Mouse (Mus musculus) C2C12 (cell line): ENCODE results near the gene C1galt1. TPM values are rescaled to one million over a fixed set of nuclear protein-coding genes. Genes with fewer than 3 reads are reported as not detected.

ENCODE experiments used
- H3K27me3 ChIP-seq: one replicate; pipeline ENCODE4 v1.6.1; 2011; ENCODE audit not compliant: control insufficient read depth, insufficient read depth, insufficient read length
- H3K36me3 ChIP-seq: one replicate; pipeline ENCODE4 v1.6.1; 2011; ENCODE audit not compliant: control insufficient read depth, insufficient read depth
- H3K4me3 ChIP-seq: one replicate; pipeline ENCODE4 v1.5.1; 2011; ENCODE audit warnings: mild to moderate bottlenecking, control low read depth; ENCODE audit not compliant: poor library complexity, insufficient read depth, severe bottlenecking
- H3K79me2 ChIP-seq: one replicate; pipeline ENCODE4 v1.6.1; 2011; ENCODE audit not compliant: control insufficient read depth, insufficient read depth
- H3K79me3 ChIP-seq: one replicate; pipeline ENCODE4 v1.6.1; 2011; ENCODE audit warnings: low read depth, control low read depth
- H3ac ChIP-seq: one replicate; pipeline ENCODE3; 2011; ENCODE audit warnings: low read depth; ENCODE audit not compliant: control insufficient read depth, insufficient read length
- CEBPB ChIP-seq: IDR thresholded peaks from one replicate; pipeline ENCODE4 v1.6.1; 2011; ENCODE audit warnings: low read depth, mild to moderate bottlenecking, control low read depth, moderate library complexity
- CTCF ChIP-seq: IDR thresholded peaks from one replicate; pipeline ENCODE4 v1.5.1; 2011; ENCODE audit not compliant: control insufficient read depth, insufficient read depth, insufficient read length
- FOSL1 ChIP-seq: IDR thresholded peaks from one replicate; pipeline ENCODE4 v1.8.0; 2011; ENCODE audit warnings: mild to moderate bottlenecking, low read length; ENCODE audit not compliant: poor library complexity, insufficient read depth, severe bottlenecking
- MAX ChIP-seq: IDR thresholded peaks from one replicate; pipeline ENCODE4 v1.6.1; 2011; ENCODE audit warnings: mild to moderate bottlenecking, control low read depth
- MYOD1 ChIP-seq: IDR thresholded peaks from one replicate; pipeline ENCODE4 v1.6.1; 2011; ENCODE audit warnings: low read depth; ENCODE audit not compliant: control insufficient read depth, insufficient read length
- MYOG ChIP-seq: IDR thresholded peaks from one replicate; pipeline ENCODE4 v1.6.1; 2011; ENCODE audit not compliant: control insufficient read depth, insufficient read length; ENCODE audit errors: extremely low read depth
- USF1 ChIP-seq: IDR thresholded peaks from one replicate; pipeline ENCODE4 v1.6.1; 2011; ENCODE audit warnings: low read depth, mild to moderate bottlenecking, control low read depth, moderate library complexity
- polyA plus RNA-seq: library from polyadenylated mRNA; unstranded; fragments of >200 nt; fragmentation: generic; extraction: Trizol; gene quantifications from one replicate; pipeline ENCODE4 v1.2.1, GENCODE M21; 2012; ENCODE audit warnings: missing spikeins

The C1galt1 gene
- polyA plus RNA-seq, 1 experiment: 4.0 TPM

- H3K36me3 ChIP-seq: no peaks in the 10 kb centered on the region
- H3K79me3 ChIP-seq: peaks cover 25% of the 10 kb centered on the region
- TF ChIP-seq CEBPB (no peak), MAX (no peak), MYOG (no peak), FOSL1 (no peak), CTCF (no peak), USF1 (no peak), MYOD1 (no peak)
- H3K27me3 ChIP-seq: no peaks in the 10 kb centered on the region
- no peak overlapping the region for H3ac ChIP-seq
- no peak overlapping the region for H3K4me3 ChIP-seq
- peaks cover 65% of the 10 kb centered on the region for H3K79me2 ChIP-seq
Observed at GRCm38 (mm10) chr6:7846726-7847439, 2.2 kb downstream of the C1galt1 start.

DNA sequence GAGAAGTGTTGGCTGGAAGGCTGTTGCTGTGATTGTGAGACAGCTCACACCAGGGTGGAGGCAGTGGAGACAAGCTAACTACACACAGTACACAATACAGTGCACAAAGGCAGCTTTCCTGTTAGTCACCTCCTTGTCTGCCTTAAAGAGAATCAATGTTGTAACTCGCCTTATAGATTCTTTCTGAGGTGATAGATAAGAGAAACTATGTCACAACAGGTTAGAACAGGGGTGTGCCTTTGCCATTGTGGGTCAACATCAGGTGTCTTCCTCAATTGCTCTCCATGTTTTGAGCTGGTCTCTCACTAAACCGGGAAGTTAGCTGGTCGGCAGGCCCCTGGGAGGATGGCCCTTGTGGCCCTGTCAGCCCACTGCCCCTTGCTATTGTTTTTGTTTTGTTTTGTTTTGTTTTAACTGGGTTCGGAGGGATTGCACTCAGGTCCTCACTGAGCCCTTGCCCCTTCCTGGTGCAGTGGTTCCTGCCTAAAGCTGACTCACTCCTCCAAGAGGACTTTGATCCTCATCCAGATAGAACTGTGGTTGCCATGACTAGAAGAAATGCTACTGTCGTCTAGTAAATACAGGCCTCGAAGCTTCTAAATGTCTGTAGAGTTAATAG lies 3.4 kb downstream of the C1galt1 start:
- no peak overlapping the region for H3ac ChIP-seq
- no peak for TF ChIP-seq CEBPB
- H3K79me2 ChIP-seq: peaks cover 69% of the 10 kb centered on the region
- no peaks in the 10 kb centered on the region for H3K36me3 ChIP-seq
- no peaks in the 10 kb centered on the region for H3K27me3 ChIP-seq
- H3K4me3 ChIP-seq: no peak overlapping the region
- peaks cover 25% of the 10 kb centered on the region for H3K79me3 ChIP-seq

GRCm38 (mm10) chr6:7848714-7849113 lies 4.1 kb downstream of the C1galt1 start:
- no peaks in the 10 kb centered on the region for H3K36me3 ChIP-seq
- H3K79me3 ChIP-seq: peaks cover 27% of the 10 kb centered on the region
- TF ChIP-seq USF1 (no peak), CTCF (no peak), FOSL1 (no peak), MAX (no peak), MYOD1 (no peak), MYOG (no peak), CEBPB (no peak)
- peaks cover 76% of the 10 kb centered on the region for H3K79me2 ChIP-seq
- no peaks in the 10 kb centered on the region for H3K27me3 ChIP-seq
- H3K4me3 ChIP-seq: no peak overlapping the region
- H3ac ChIP-seq: no peak overlapping the region

DNA sequence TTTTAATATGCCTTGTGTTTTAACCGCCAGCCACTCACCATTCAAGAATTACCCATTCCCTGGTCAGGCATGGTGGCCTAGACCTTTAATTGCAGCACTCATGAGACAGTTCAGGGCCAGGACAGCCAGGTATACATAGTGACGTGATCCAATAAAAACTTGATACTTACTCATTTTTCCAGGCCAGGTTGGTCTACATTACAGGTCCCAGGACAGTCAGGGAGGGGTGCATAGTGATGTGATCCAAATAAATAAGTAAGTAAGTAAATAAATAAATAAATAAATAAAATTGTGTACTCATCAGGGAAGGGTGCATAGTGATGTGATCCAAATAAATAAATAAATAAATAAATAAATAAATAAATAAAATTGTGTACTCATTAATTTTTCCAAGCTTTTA lies 6.4 kb downstream of the C1galt1 start:
- no peak for TF ChIP-seq CTCF
- no peak for TF ChIP-seq FOSL1
- TF ChIP-seq USF1: no peak
- no peak for TF ChIP-seq MAX
- no peak for TF ChIP-seq MYOD1
- Histone ChIP-seq H3K79me3 (peaks cover 36% of the 10 kb centered on the region), H3ac (no peak overlapping the region), H3K36me3 (no peaks in the 10 kb centered on the region), H3K27me3 (no peaks in the 10 kb centered on the region), H3K79me2 (peaks cover 89% of the 10 kb centered on the region), H3K4me3 (no peak overlapping the region)

DNA sequence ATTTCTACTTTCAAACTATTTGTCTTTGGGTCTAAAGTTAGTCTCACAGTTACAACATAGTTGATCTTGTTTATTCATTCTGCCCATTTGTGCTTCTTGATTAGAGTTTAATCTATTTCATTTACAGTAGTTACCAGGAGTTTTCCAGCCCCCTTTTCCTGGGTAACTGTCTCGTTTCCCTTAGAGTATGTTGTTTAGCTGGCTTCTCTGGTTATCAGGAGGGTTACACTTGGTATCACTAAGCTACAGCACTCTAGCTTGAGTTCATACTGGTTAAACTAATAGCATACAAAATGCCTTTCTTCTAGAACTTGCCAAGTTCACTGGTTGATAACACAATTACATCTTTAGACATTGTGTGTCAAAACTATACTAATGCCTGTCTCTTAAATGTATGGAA lies 8.3 kb downstream of the C1galt1 start:
- peaks cover 89% of the 10 kb centered on the region for H3K79me2 ChIP-seq
- H3K4me3 ChIP-seq: no peak overlapping the region
- H3K36me3 ChIP-seq: no peaks in the 10 kb centered on the region
- no peak for TF ChIP-seq FOSL1
- no peak for TF ChIP-seq MYOG
- no peak for TF ChIP-seq USF1
- TF ChIP-seq CEBPB: no peak
- TF ChIP-seq MAX: no peak
- TF ChIP-seq MYOD1: no peak
- no peak for TF ChIP-seq CTCF
- H3K27me3 ChIP-seq: no peaks in the 10 kb centered on the region
- H3K79me3 ChIP-seq: peaks cover 38% of the 10 kb centered on the region
- H3ac ChIP-seq: no peak overlapping the region

DNA sequence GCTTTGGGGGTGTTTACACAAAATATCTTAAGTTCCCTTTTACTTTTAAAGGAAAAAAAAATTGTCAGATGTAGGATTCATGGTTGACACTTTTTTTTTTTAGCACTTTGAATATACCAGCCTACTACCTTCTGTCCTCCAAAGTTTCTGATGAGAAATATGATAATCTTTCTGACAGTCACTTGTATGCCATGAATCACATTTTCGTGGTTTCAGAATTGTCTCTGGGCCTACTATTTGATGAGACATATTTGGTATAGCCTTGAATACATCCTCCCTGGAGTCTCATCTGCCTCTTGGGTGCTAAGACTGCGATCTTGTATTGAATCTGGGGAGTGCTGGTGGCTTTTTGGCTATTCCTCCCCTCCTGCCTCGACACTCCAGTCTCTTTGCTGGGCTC lies 8.8 kb downstream of the C1galt1 start:
- Histone ChIP-seq H3K79me3 (peaks cover 32% of the 10 kb centered on the region), H3K36me3 (no peaks in the 10 kb centered on the region), H3K27me3 (no peaks in the 10 kb centered on the region), H3K79me2 (peaks cover 90% of the 10 kb centered on the region), H3K4me3 (no peak overlapping the region), H3ac (no peak overlapping the region)
- TF ChIP-seq FOSL1 (no peak), CEBPB (no peak), MYOD1 (no peak), MAX (no peak), MYOG (no peak), USF1 (no peak), CTCF (no peak)
